Comparison of ENCODE assay signal across 12 mouse cellular contexts in genomic region chr13:101551068-101551467, GRCm38 (mm10).
DNase-seq lines count a peak whose midpoint lies in the region; ATAC-seq and TF ChIP-seq lines count a peak whose summit lies in the region.
"Had no signal": no experiment of that assay in that cellular context is flagged by ENCODE, and none has a peak within 500 bp of the region (broad histone marks: within the 10 kb centered on the region; RNA-seq: fewer than 3 reads in every experiment).

No protein-coding gene starts in this region.

- H3K27ac ChIP-seq in intestine, embryonic 15.5 days, result no peak overlapping the region
- no peak overlapping the region for H3K27ac ChIP-seq in intestine, postnatal 0 days (ENCODE audit: low read depth, low read length)
- H3K27ac ChIP-seq in hindbrain, embryonic 13.5 days, result no peak overlapping the region
- H3K27ac ChIP-seq: embryonic facial prominence, embryonic 13.5 days; gastrocnemius, adult 2 months had no signal

- H3K4me3 ChIP-seq in intestine, embryonic 15.5 days (replicated peaks), result no peak overlapping the region
- no peak overlapping the region for H3K4me3 ChIP-seq in intestine, postnatal 0 days (ENCODE audit: low read depth, low read length)
- peak overlapping the region; percentile 29 for H3K4me3 ChIP-seq in erythroblast, embryonic 14.5 days (replicated peaks)
- no peak overlapping the region for H3K4me3 ChIP-seq in hindbrain, embryonic 13.5 days
- H3K4me3 ChIP-seq: embryonic facial prominence, embryonic 13.5 days; gastrocnemius, adult 2 months had no signal

- no peak overlapping the region for H3K9ac ChIP-seq in intestine, embryonic 15.5 days
- no peak overlapping the region for H3K9ac ChIP-seq in intestine, postnatal 0 days (ENCODE audit: low read depth, low read length)
- H3K9ac ChIP-seq in hindbrain, embryonic 13.5 days, result no peak overlapping the region
- H3K9ac ChIP-seq: embryonic facial prominence, embryonic 13.5 days had no signal

- ATAC-seq in intestine, embryonic 15.5 days, result peak; percentile 56; the same call in 1 of the 2 replicates
- ATAC-seq in intestine, postnatal 0 days, result no peak
- no peak for ATAC-seq in hindbrain, embryonic 13.5 days (ENCODE audit: low FRiP score)

- no peaks in the 10 kb centered on the region for H3K36me3 ChIP-seq in intestine, embryonic 15.5 days
- no peaks in the 10 kb centered on the region for H3K36me3 ChIP-seq in intestine, postnatal 0 days (ENCODE audit: control insufficient read depth, insufficient read depth)
- peaks cover 12% of the 10 kb centered on the region for H3K36me3 ChIP-seq in erythroblast, embryonic 14.5 days (ENCODE audit: control insufficient read depth)
- no peaks in the 10 kb centered on the region for H3K36me3 ChIP-seq in hindbrain, embryonic 13.5 days
- H3K36me3 ChIP-seq: embryonic facial prominence, embryonic 13.5 days had no signal

- no peaks in the 10 kb centered on the region for H3K9me3 ChIP-seq in intestine, embryonic 15.5 days
- no peaks in the 10 kb centered on the region for H3K9me3 ChIP-seq in intestine, postnatal 0 days (ENCODE audit: control insufficient read depth)
- no peaks in the 10 kb centered on the region for H3K9me3 ChIP-seq in erythroblast, embryonic 14.5 days (ENCODE audit: control insufficient read depth, low read length)
- no peaks in the 10 kb centered on the region for H3K9me3 ChIP-seq in hindbrain, embryonic 13.5 days
- H3K9me3 ChIP-seq: embryonic facial prominence, embryonic 13.5 days had no signal

- no peak overlapping the region for H3K4me2 ChIP-seq in intestine, embryonic 15.5 days (replicated peaks)
- H3K4me2 ChIP-seq in intestine, postnatal 0 days (replicated peaks; ENCODE audit: low read depth), result no peak overlapping the region
- no peak overlapping the region for H3K4me2 ChIP-seq in hindbrain, embryonic 13.5 days
- H3K4me2 ChIP-seq: embryonic facial prominence, embryonic 13.5 days had no signal

- 85% methylated on average over 6 of the region's 6 CpGs for WGBS in intestine, embryonic 15.5 days
- WGBS in intestine, postnatal 0 days, result 94% methylated on average over 6 of the region's 6 CpGs
- WGBS in hindbrain, embryonic 13.5 days, result 91% methylated on average over 6 of the region's 6 CpGs

- peaks cover 4% of the 10 kb centered on the region for H3K4me1 ChIP-seq in intestine, embryonic 15.5 days (replicated peaks)
- H3K4me1 ChIP-seq in intestine, postnatal 0 days (replicated peaks; ENCODE audit: control insufficient read depth, insufficient read depth, low read length), result no peaks in the 10 kb centered on the region
- peaks cover 88% of the 10 kb centered on the region for H3K4me1 ChIP-seq in erythroblast, embryonic 14.5 days (ENCODE audit: control insufficient read depth)
- no peaks in the 10 kb centered on the region for H3K4me1 ChIP-seq in hindbrain, embryonic 13.5 days (replicated peaks)

- DNase-seq in c-Kit-positive CD71-positive TER-119-positive erythroid progenitor cells, embryonic 14.5 days (ENCODE audit: low spot score), result peak; percentile 89
- DNase-seq in spleen, postnatal 10 days (ENCODE audit: low spot score in 2 of 2), result peak; percentile 66 to 86
- DNase-seq in ovary, postnatal 10 days (ENCODE audit: low spot score), result no peak
- DNase-seq in urinary bladder, adult 18-20 months (ENCODE audit: low spot score in 2 of 2), result no peak
- DNase-seq: adrenal gland, postnatal 25 days; gastrocnemius, adult 2 months; thymus, postnatal 36 days had no signal

- H3K27me3 ChIP-seq in intestine, embryonic 15.5 days (replicated peaks), result no peaks in the 10 kb centered on the region
- no peaks in the 10 kb centered on the region for H3K27me3 ChIP-seq in intestine, postnatal 0 days (replicated peaks; ENCODE audit: control insufficient read depth, insufficient read depth, low read length)
- peaks cover 3% of the 10 kb centered on the region for H3K27me3 ChIP-seq in erythroblast, embryonic 14.5 days (ENCODE audit: control insufficient read depth)
- no peaks in the 10 kb centered on the region for H3K27me3 ChIP-seq in hindbrain, embryonic 13.5 days
- H3K27me3 ChIP-seq: embryonic facial prominence, embryonic 13.5 days had no signal

- TF ChIP-seq CTCF in intestine, postnatal 0 days (IDR thresholded peaks at IDR 0.05; ENCODE audit: low read depth), result no peak

Comparison
In these comparisons a context has a peak if more than half of its experiments do, and no peak if none do; other contexts are left out.
1. DNase-seq: peak in c-Kit-positive CD71-positive TER-119-positive erythroid progenitor cells, embryonic 14.5 days (single experiment) and spleen, postnatal 10 days (2 of 2); none in ovary, postnatal 10 days (single experiment) and urinary bladder, adult 18-20 months (0 of 2).